Mouse (Mus musculus) MEL-GATA-1-ER (cell line): ENCODE results near the gene Ccnb3.

Source experiments
- DNase-seq: peaks from one replicate; pipeline ENCODE4 v3.0.0-alpha.2; 2012; ENCODE audit warnings: low read depth; ENCODE audit errors: extremely low read depth

The Ccnb3 gene

GRCm38 (mm10) chrX:7041519-7041918, at the start of gene Ccnb3:
Gene Ccnb3 (minus strand): TSS chrX:7041619.
- no peak for DNase-seq

GRCm38 (mm10) chrX:7090323-7090722, 48.9 kb upstream of the Ccnb3 start:
- DNase-seq: no peak

- DNase-seq: no peak
Measured at GRCm38 (mm10) chrX:7085878-7086277, 44.5 kb upstream of the Ccnb3 start.

GRCm38 (mm10) chrX:7079820-7080429, 38.5 kb upstream of the Ccnb3 start:
- no peak for DNase-seq

- no peak for DNase-seq
Measured at GRCm38 (mm10) chrX:7068002-7068401, 26.6 kb upstream of the Ccnb3 start.

- DNase-seq: no peak
Measured at GRCm38 (mm10) chrX:7067219-7067618, 25.8 kb upstream of the Ccnb3 start, which contains the start of gene Akap4. Gene Akap4 (plus strand): TSS chrX:7067519.

GRCm38 (mm10) chrX:7064109-7064508, 22.7 kb upstream of the Ccnb3 start:
- no peak for DNase-seq

- DNase-seq: no peak
Measured at GRCm38 (mm10) chrX:7057634-7058033, 16.2 kb upstream of the Ccnb3 start.

GRCm38 (mm10) chrX:7057056-7057455, 15.6 kb upstream of the Ccnb3 start:
- no peak for DNase-seq

GRCm38 (mm10) chrX:6983916-6984315, 57.5 kb downstream of the Ccnb3 start:
- peak; percentile 4 for DNase-seq

GRCm38 (mm10) chrX:6971956-6972355, 69.5 kb downstream of the Ccnb3 start:
- no peak for DNase-seq

GRCm38 (mm10) chrX:6968598-6968997, 72.8 kb downstream of the Ccnb3 start:
- DNase-seq: no peak
